ENCODE assay signal across 8 mouse cellular contexts in the genomic region with DNA sequence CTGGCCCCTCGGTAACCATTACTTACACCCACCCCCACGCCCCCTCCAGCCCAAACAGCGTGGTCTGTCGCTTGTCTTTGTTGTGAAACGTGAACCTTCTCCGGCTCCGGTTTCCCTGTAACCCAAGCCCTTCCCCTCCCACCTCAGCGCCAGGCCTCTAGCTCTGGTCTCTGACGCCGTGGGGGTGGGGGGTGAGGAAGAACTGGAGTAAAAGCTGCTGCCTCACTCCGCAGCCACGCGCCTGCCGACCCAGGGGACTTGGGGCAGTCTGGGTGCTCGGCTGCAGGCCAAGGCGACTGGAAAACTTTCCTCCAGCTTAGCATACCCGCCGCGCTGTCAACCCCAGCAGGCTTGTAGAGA. TPM values are rescaled to one million over a fixed set of nuclear protein-coding genes. Genes with fewer than 3 reads are reported as not detected.
DNase-seq lines count a peak whose midpoint lies in the region; ATAC-seq and TF ChIP-seq lines count a peak whose summit lies in the region.

No protein-coding gene starts in this region.

- TF ChIP-seq CTCF in Patski (IDR thresholded peaks at IDR 0.05), result no peak

- under 1% methylated on average over 19 of the region's 19 CpGs for WGBS in forebrain, embryonic 12.5 days
- WGBS in hindbrain, embryonic 10.5 days, result under 1% methylated on average over 19 of the region's 19 CpGs
- WGBS in limb, embryonic 13.5 days, result under 1% methylated on average over 19 of the region's 19 CpGs
- 0% methylated on average over 19 of the region's 19 CpGs for WGBS in midbrain, embryonic 14.5 days

- H3K27ac ChIP-seq in forebrain, embryonic 12.5 days, result peak overlapping the region; percentile 95
- H3K27ac ChIP-seq in hindbrain, embryonic 10.5 days, result peak overlapping the region; percentile 98
- peak overlapping the region; percentile 99 for H3K27ac ChIP-seq in limb, embryonic 13.5 days
- 0 out of 2 replicates have a peak overlapping the region, but pooled peaks have one; percentile 26 for H3K27ac ChIP-seq in midbrain, embryonic 14.5 days (replicated peaks; ENCODE audit: low read depth, low read length)

- in situ Hi-C loops in Patski (cut with MboI; ENCODE audit: low pct_unique_long_range_greater_than_20kb), result no loop called here

- no peaks in the 10 kb centered on the region for H3K9me3 ChIP-seq in forebrain, embryonic 12.5 days
- no peaks in the 10 kb centered on the region for H3K9me3 ChIP-seq in hindbrain, embryonic 10.5 days
- H3K9me3 ChIP-seq in limb, embryonic 13.5 days, result no peaks in the 10 kb centered on the region
- H3K9me3 ChIP-seq in midbrain, embryonic 14.5 days (ENCODE audit: control insufficient read depth, low read length), result no peaks in the 10 kb centered on the region

- no peaks in the 10 kb centered on the region for H3K27me3 ChIP-seq in Patski
- H3K27me3 ChIP-seq in forebrain, embryonic 12.5 days, result peaks cover 21% of the 10 kb centered on the region
- peaks cover 18% of the 10 kb centered on the region for H3K27me3 ChIP-seq in hindbrain, embryonic 10.5 days (ENCODE audit: insufficient read depth, poor library complexity, severe bottlenecking)
- peaks cover 7% of the 10 kb centered on the region for H3K27me3 ChIP-seq in limb, embryonic 13.5 days
- peaks cover 23% of the 10 kb centered on the region for H3K27me3 ChIP-seq in midbrain, embryonic 14.5 days (ENCODE audit: control insufficient read depth, insufficient read depth, low read length)

- POLR2A ChIA-PET in Patski (lab: Charles Lee), result interaction anchor here (1.1 to 5.8 kb wide), 6 partner anchors 11 to 93 kb away, joined by 3 to 48 read pairs (median 6); a partner anchor contains a TSS

- peak overlapping the region; percentile 72 for H3K4me3 ChIP-seq in forebrain, embryonic 12.5 days (replicated peaks)
- H3K4me3 ChIP-seq in hindbrain, embryonic 10.5 days, result peak overlapping the region; percentile 79
- peak overlapping the region; percentile 88 for H3K4me3 ChIP-seq in limb, embryonic 13.5 days
- peak overlapping the region; percentile 50 for H3K4me3 ChIP-seq in midbrain, embryonic 14.5 days (replicated peaks; ENCODE audit: low read depth, low read length)

- peak overlapping the region; percentile 91 for H3K9ac ChIP-seq in forebrain, embryonic 12.5 days
- peak overlapping the region; percentile 97 for H3K9ac ChIP-seq in limb, embryonic 13.5 days
- H3K9ac ChIP-seq in midbrain, embryonic 14.5 days (replicated peaks; ENCODE audit: low read length), result peak overlapping the region; percentile 54; the same call in 1 of the 2 replicates

- H3K4me2 ChIP-seq in forebrain, embryonic 12.5 days, result peak overlapping the region; percentile 95
- H3K4me2 ChIP-seq in limb, embryonic 13.5 days (replicated peaks), result peak overlapping the region; percentile 96
- peak overlapping the region; percentile 97 for H3K4me2 ChIP-seq in midbrain, embryonic 14.5 days (ENCODE audit: low read length)

- DNase-seq in 416B (ENCODE audit: low read depth) (peak; percentile 89), Patski (ENCODE audit: low read depth, low spot score) (no peak)
- DNase-seq in hindbrain, embryonic 10.5 days (ENCODE audit: low spot score), result peak; percentile 83
- DNase-seq in midbrain, embryonic 14.5 days, result peak; percentile 69
- no peak for DNase-seq in layer of hippocampus, postnatal 25 days (ENCODE audit: extremely low spot score in 1 of 2, low spot score in 1 of 2)
- DNase-seq in cerebellum, adult 8-10 months, result no peak

- CTCF ChIA-PET in Patski (lab: Charles Lee), result interaction anchor here (4.2 to 17.1 kb wide), 3 partner anchors 11 to 21 kb away, joined by 18 to 238 read pairs (median 18); a partner anchor contains a TSS

- peaks cover 60% of the 10 kb centered on the region for H3K4me1 ChIP-seq in forebrain, embryonic 12.5 days
- peaks cover 68% of the 10 kb centered on the region for H3K4me1 ChIP-seq in hindbrain, embryonic 10.5 days (replicated peaks)
- peaks cover 51% of the 10 kb centered on the region for H3K4me1 ChIP-seq in limb, embryonic 13.5 days
- H3K4me1 ChIP-seq in midbrain, embryonic 14.5 days (ENCODE audit: control insufficient read depth, insufficient read depth, low read length), result peaks cover 24% of the 10 kb centered on the region

- peak; percentile 40 for ATAC-seq in Patski
- no peak for ATAC-seq in forebrain, embryonic 12.5 days (ENCODE audit: low FRiP score)
- ATAC-seq in limb, embryonic 13.5 days (ENCODE audit: low FRiP score, low read depth), result peak; percentile 17
- no peak for ATAC-seq in midbrain, embryonic 14.5 days (ENCODE audit: low FRiP score, low TSS enrichment)

- H3K36me3 ChIP-seq in forebrain, embryonic 12.5 days (replicated peaks), result peaks cover 19% of the 10 kb centered on the region
- peaks cover 34% of the 10 kb centered on the region for H3K36me3 ChIP-seq in hindbrain, embryonic 10.5 days
- peaks cover 39% of the 10 kb centered on the region for H3K36me3 ChIP-seq in limb, embryonic 13.5 days
- peaks cover 12% of the 10 kb centered on the region for H3K36me3 ChIP-seq in midbrain, embryonic 14.5 days (ENCODE audit: control insufficient read depth, insufficient read depth, low read length)

RNA-seq across cellular contexts. Expression of a gene that starts 1.3 kb away (rescaled TPM):
- 12.6 TPM for polyA plus RNA-seq in Patski (2021)
- 5.8 and 7.3 TPM in 2 replicates for polyA plus RNA-seq in forebrain, embryonic 12.5 days (2016; fragmentation: Nextera tagmentation; extraction: Ambion mirVana)
- 7.4 and 8.4 TPM in 2 replicates for polyA plus RNA-seq in hindbrain, embryonic 10.5 days (2016; fragmentation: Nextera tagmentation; extraction: Ambion mirVana)
- polyA plus RNA-seq in limb, embryonic 13.5 days (2015; fragmentation: Nextera tagmentation; extraction: Ambion mirVana), result 13.4 and 13.9 TPM in 2 replicates
- polyA plus RNA-seq in midbrain, embryonic 14.5 days (2014; fragmentation: Nextera tagmentation; extraction: Ambion mirVana), result 1.5 and 2.5 TPM in 2 replicates
- total RNA-seq in layer of hippocampus, postnatal 25 days (2021), result 1 to 10 TPM; 1.8 to 2.6 TPM

RNA-seq across cellular contexts. Expression of a gene that starts 12.1 kb away (rescaled TPM):
- 154 TPM for polyA plus RNA-seq in Patski (2021)
- 10.6 and 12.3 TPM in 2 replicates for polyA plus RNA-seq in forebrain, embryonic 12.5 days (2016; fragmentation: Nextera tagmentation; extraction: Ambion mirVana)
- polyA plus RNA-seq in hindbrain, embryonic 10.5 days (2016; fragmentation: Nextera tagmentation; extraction: Ambion mirVana), result 9.9 and 10.2 TPM in 2 replicates
- 22.6 and 23.1 TPM in 2 replicates for polyA plus RNA-seq in limb, embryonic 13.5 days (2015; fragmentation: Nextera tagmentation; extraction: Ambion mirVana)
- 9.8 and 13.2 TPM in 2 replicates for polyA plus RNA-seq in midbrain, embryonic 14.5 days (2014; fragmentation: Nextera tagmentation; extraction: Ambion mirVana)
- total RNA-seq in layer of hippocampus, postnatal 25 days (2021), result 10 to 100 TPM; 26.7 to 39.3 TPM

RNA-seq across cellular contexts. Expression of a gene that starts 19.7 kb away (rescaled TPM):
- polyA plus RNA-seq in Patski (2021), result 73.4 TPM
- polyA plus RNA-seq in forebrain, embryonic 12.5 days (2016; fragmentation: Nextera tagmentation; extraction: Ambion mirVana), result 18.2 and 19.0 TPM in 2 replicates
- 16.6 and 20.7 TPM in 2 replicates for polyA plus RNA-seq in hindbrain, embryonic 10.5 days (2016; fragmentation: Nextera tagmentation; extraction: Ambion mirVana)
- polyA plus RNA-seq in limb, embryonic 13.5 days (2015; fragmentation: Nextera tagmentation; extraction: Ambion mirVana), result 16.8 and 17.4 TPM in 2 replicates
- 33.2 and 39.2 TPM in 2 replicates for polyA plus RNA-seq in midbrain, embryonic 14.5 days (2014; fragmentation: Nextera tagmentation; extraction: Ambion mirVana)
- total RNA-seq in layer of hippocampus, postnatal 25 days (2021), result 100 to 1,000 TPM; 151 to 152 TPM

RNA-seq across cellular contexts. Expression of a gene that starts 22.4 kb away (rescaled TPM):
- 0.03 TPM for polyA plus RNA-seq in Patski (2021)
- 1.1 and 1.8 TPM in 2 replicates for polyA plus RNA-seq in forebrain, embryonic 12.5 days (2016; fragmentation: Nextera tagmentation; extraction: Ambion mirVana)
- polyA plus RNA-seq in hindbrain, embryonic 10.5 days (2016; fragmentation: Nextera tagmentation; extraction: Ambion mirVana), result 1.2 and 1.5 TPM in 2 replicates
- polyA plus RNA-seq in limb, embryonic 13.5 days (2015; fragmentation: Nextera tagmentation; extraction: Ambion mirVana), result 4.2 and 4.3 TPM in 2 replicates
- polyA plus RNA-seq in midbrain, embryonic 14.5 days (2014; fragmentation: Nextera tagmentation; extraction: Ambion mirVana), result 5.2 and 5.8 TPM in 2 replicates
- under 1 TPM; 0.42 to 0.49 TPM for total RNA-seq in layer of hippocampus, postnatal 25 days (2021)

RNA-seq across cellular contexts. Expression of a gene that starts 23.9 kb away (rescaled TPM):
- polyA plus RNA-seq in Patski (2021), result 13.0 TPM
- polyA plus RNA-seq in forebrain, embryonic 12.5 days (2016; fragmentation: Nextera tagmentation; extraction: Ambion mirVana), result 18.4 and 23.1 TPM in 2 replicates
- 17.1 and 19.4 TPM in 2 replicates for polyA plus RNA-seq in hindbrain, embryonic 10.5 days (2016; fragmentation: Nextera tagmentation; extraction: Ambion mirVana)
- polyA plus RNA-seq in limb, embryonic 13.5 days (2015; fragmentation: Nextera tagmentation; extraction: Ambion mirVana), result 16.8 and 19.1 TPM in 2 replicates
- 11.3 and 13.8 TPM in 2 replicates for polyA plus RNA-seq in midbrain, embryonic 14.5 days (2014; fragmentation: Nextera tagmentation; extraction: Ambion mirVana)
- 10 to 100 TPM; 13.2 to 14.2 TPM for total RNA-seq in layer of hippocampus, postnatal 25 days (2021)

Comparison
In these comparisons a context has a peak if more than half of its experiments do, and no peak if none do; other contexts are left out.
1. DNase-seq: peak in 416B (single experiment), hindbrain, embryonic 10.5 days (single experiment) and midbrain, embryonic 14.5 days (single experiment); none in Patski (single experiment), layer of hippocampus, postnatal 25 days (0 of 2) and cerebellum, adult 8-10 months (single experiment).
2. ATAC-seq: peak in Patski (single experiment) and limb, embryonic 13.5 days (single experiment); none in forebrain, embryonic 12.5 days (single experiment) and midbrain, embryonic 14.5 days (single experiment).
3. H3K27ac ChIP-seq: peak in every context shown above with its lines; median percentile 99 in limb, embryonic 13.5 days; 98 in hindbrain, embryonic 10.5 days; 95 in forebrain, embryonic 12.5 days; 26 in midbrain, embryonic 14.5 days.
4. Peak in every context shown above with its lines, with median percentiles within 50 percentile points of each other: H3K4me2 ChIP-seq, H3K4me3 ChIP-seq and H3K9ac ChIP-seq.